Mouse (Mus musculus) embryonic facial prominence, embryonic 15.5 days (tissue): ENCODE results near the gene Ell. TPM values are rescaled to one million over a fixed set of nuclear protein-coding genes. Genes with fewer than 3 reads are reported as not detected.

Experiments
- ATAC-seq: fragments of 200-750 bp; cut with Nextera tagmentation; 2 replicates; pipeline ENCODE4 v1.8.0; 2017; ENCODE audit warnings: low read depth, moderate TSS enrichment; ENCODE audit not compliant: insufficient number of reproducible peaks, low FRiP score, low TSS enrichment
- H3K27ac ChIP-seq: fragments of 300-500 bp; sonication (generic); replicated peaks from 2 replicates; pipeline ENCODE4 v1.5.1; 2015; ENCODE audit warnings: mild to moderate bottlenecking, inconsistent platforms
- H3K27me3 ChIP-seq: fragments of 300-500 bp; sonication (generic); 2 replicates; pipeline ENCODE4 v1.6.1; 2015; ENCODE audit warnings: inconsistent platforms
- H3K36me3 ChIP-seq: fragments of 300-500 bp; sonication (generic); 2 replicates; pipeline ENCODE4 v1.6.1; 2015; ENCODE audit warnings: mild to moderate bottlenecking, inconsistent platforms
- H3K4me1 ChIP-seq: fragments of 300-500 bp; sonication (generic); 2 replicates; pipeline ENCODE4 v1.6.1; 2015; ENCODE audit warnings: inconsistent platforms
- H3K4me2 ChIP-seq: fragments of 300-500 bp; sonication (generic); replicated peaks from 2 replicates; pipeline ENCODE4 v1.6.1; 2015; ENCODE audit warnings: mild to moderate bottlenecking, inconsistent platforms
- H3K4me3 ChIP-seq: fragments of 300-500 bp; sonication (generic); replicated peaks from 2 replicates; pipeline ENCODE4 v1.5.1; 2015; ENCODE audit warnings: mild to moderate bottlenecking, inconsistent platforms
- H3K9ac ChIP-seq: fragments of 300-500 bp; sonication (generic); 2 replicates; pipeline ENCODE4 v1.6.1; 2015; ENCODE audit warnings: inconsistent platforms
- H3K9me3 ChIP-seq: fragments of 300-500 bp; sonication (generic); replicated peaks from 2 replicates; pipeline ENCODE4 v1.6.1; 2016; ENCODE audit warnings: inconsistent platforms
- WGBS: fragments of 180-500 bp; shearing (Covaris S2); methylation state at CpG from one replicate; pipeline ENCODE4 v1.1.7; 2015; 5-methylcytosine and 5-hydroxymethylcytosine counted together
- polyA plus RNA-seq: library from polyadenylated mRNA; unstranded; fragments of >200 nt; fragmentation: Nextera tagmentation; extraction: Ambion mirVana; gene quantifications from 2 replicates; pipeline ENCODE4 v1.2.1, GENCODE M21; 2015

The Ell gene
- 19.6 and 22.7 TPM in 2 replicates for polyA plus RNA-seq

DNA sequence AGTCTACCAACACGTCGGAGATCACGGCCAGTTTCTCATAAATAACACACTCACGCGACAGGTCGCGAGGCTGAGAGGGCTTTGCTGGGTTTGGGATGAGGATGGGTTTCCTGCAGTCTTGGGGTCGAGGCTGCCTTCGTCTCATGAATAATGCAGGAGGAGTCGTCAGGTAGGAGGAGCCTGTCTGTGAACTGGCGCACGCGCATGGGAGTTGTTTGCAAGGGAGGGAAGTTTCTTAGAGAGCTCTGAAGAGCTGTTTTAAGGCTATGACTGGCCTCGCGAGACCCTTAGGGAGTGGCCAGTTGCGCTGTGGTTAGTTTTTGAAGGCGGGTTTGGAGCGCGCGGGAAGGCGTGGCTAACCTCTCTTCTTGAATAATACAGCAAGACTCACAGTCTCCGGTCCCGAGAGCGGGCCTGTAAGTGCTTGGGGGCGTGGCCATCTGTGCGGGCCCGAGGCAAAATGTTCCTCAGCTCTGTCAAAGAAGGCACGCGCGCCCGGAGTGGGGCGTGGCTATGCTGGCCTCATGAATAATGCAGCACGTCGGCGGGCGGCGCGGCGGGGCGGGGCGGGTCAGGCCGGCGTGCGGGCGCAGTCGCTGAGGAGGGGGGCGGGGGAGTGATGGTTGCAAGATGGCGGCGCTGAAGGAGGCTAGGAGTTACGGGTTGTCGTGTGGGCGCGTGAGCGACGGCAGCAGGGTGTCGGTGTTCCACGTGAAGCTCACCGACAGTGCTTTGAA lies at the start of gene Ell:
Gene Ell (plus strand): TSS at position 381 of the 737 bp plus-strand sequence.
- peak within 1 kb of the TSS; percentile 80 for H3K4me2 ChIP-seq
- peaks cover 32% of the 10 kb centered on the region for H3K36me3 ChIP-seq
- peak within 1 kb of the TSS; percentile 90 for H3K9ac ChIP-seq
- no peaks in the 10 kb centered on the region for H3K27me3 ChIP-seq
- no peaks in the 10 kb centered on the region for H3K9me3 ChIP-seq
- ATAC-seq: peak; percentile 92
- peak within 1 kb of the TSS; percentile 98 for H3K27ac ChIP-seq
- H3K4me1 ChIP-seq: peaks cover 28% of the 10 kb centered on the region
- under 1% methylated on average over 58 of the region's 58 CpGs for WGBS
- peak within 1 kb of the TSS; percentile 91 for H3K4me3 ChIP-seq

DNA sequence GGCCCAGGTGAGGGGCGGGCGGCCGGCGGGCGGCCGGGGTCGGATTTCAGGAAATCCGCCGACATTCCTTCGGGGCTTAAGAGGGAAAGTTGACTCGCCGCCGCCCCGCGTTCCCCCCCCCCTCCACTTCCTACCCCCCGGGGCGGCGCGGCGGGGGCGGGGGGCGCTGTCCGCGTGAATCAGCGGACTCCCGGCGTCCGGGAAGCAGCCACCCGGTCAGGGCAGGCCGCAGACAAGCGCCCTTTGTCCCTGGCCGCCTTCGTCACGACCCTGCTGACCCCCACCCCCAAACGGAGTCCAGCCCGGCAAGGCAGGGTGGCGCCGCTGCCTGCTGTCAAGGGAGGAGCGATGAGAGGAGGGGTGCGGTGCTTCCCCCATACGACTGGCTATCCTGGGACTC lies 49.7 kb upstream of the Ell start:
- WGBS: 2% methylated on average over 33 of the region's 41 CpGs
- H3K4me1 ChIP-seq: peaks cover 74% of the 10 kb centered on the region
- no peak for ATAC-seq
- H3K27ac ChIP-seq: peak overlapping the region; percentile 39; the same call in 1 of the 2 replicates
- peak overlapping the region; percentile 65 for H3K4me2 ChIP-seq
- H3K9ac ChIP-seq: 0 out of 2 replicates have a peak overlapping the region, but pooled peaks have one; percentile 4
- peak overlapping the region; percentile 36 for H3K4me3 ChIP-seq
- H3K36me3 ChIP-seq: no peaks in the 10 kb centered on the region
- H3K27me3 ChIP-seq: peaks cover 85% of the 10 kb centered on the region
- no peaks in the 10 kb centered on the region for H3K9me3 ChIP-seq

DNA sequence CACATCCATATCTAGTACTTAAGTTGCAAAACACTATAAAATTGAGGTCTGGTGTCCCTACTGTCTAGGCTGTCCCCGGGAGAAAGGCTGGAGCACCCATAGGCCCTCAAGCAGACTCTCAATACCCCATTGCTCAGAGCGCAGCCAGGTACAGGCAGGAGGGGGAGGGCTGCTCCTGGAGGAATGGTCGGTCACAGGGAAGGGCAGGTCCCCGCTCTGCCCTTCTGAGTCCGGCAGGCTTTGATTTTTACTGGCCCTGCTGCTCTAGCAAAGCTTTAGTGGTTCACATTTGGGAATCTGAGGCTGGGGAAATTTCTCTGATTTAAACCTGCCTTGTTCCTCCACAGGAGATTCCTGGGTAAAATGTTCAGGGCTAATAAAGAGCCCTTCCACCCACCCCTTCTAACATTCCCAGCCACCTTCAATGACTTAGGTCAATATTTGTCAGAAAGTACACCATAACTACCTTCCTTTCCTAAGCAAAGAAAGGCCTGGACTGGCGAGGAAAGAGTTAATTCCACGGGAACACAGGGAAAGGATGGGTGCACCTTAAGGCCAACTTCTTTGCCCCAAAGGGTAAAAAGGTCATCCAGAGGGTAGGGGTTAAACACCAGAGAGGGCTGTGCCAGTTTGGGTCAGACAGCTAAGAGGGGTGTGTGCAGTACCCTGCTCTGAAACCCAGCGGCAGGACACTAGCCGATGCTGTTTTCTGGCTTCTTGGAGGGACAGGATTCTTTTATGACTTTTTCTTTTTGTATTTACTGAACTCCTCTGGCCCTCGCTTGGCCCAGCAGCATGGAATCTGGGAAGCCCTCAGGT lies 49.0 kb upstream of the Ell start:
- Histone ChIP-seq H3K4me3 (peak overlapping the region; percentile 36; the same call in 1 of the 2 replicates), H3K4me2 (peak overlapping the region; percentile 88), H3K36me3 (no peaks in the 10 kb centered on the region), H3K9me3 (no peaks in the 10 kb centered on the region), H3K27ac (peak overlapping the region; percentile 51), H3K9ac (no peak overlapping the region), H3K27me3 (peaks cover 92% of the 10 kb centered on the region), H3K4me1 (peaks cover 81% of the 10 kb centered on the region)
- 31% methylated on average over 10 of the region's 10 CpGs for WGBS
- no peak for ATAC-seq

DNA sequence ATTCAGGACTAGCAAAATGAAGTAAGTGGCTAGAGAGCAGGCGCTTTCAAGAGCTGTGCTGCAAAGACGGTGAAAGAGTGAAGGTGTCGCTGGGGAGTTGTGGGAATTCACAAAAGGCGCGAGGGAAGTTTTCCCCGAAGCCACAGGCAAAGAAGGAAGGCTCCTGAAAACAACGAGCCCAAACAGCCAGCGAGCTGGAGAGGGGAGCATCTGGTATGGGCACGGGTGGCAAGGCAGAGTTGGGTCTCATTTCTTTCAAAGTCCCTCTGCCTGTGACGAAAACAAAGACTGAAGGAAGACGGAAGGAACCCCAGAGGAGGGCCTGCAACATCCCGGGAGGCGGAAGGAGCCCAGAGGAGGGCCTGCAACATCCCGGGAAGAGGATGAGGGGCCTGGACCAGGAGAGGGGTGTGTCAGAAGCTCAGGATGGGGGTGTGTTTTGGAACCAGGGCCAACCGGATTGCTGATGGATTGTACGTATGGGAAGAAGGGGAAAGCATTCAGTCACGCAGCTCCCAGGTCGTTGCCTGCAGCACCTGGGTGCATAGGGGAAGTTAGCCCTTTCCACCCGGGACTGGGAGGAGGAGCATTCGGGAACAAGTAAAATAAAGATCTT lies 48.3 kb upstream of the Ell start:
- no peaks in the 10 kb centered on the region for H3K9me3 ChIP-seq
- no peaks in the 10 kb centered on the region for H3K36me3 ChIP-seq
- 0 out of 2 replicates have a peak overlapping the region, but pooled peaks have one; percentile 7 for H3K4me3 ChIP-seq
- peaks cover 89% of the 10 kb centered on the region for H3K4me1 ChIP-seq
- H3K27ac ChIP-seq: peak overlapping the region; percentile 51
- no peak for ATAC-seq
- peaks cover 93% of the 10 kb centered on the region for H3K27me3 ChIP-seq
- H3K9ac ChIP-seq: no peak overlapping the region
- WGBS: 7% methylated on average over 20 of the region's 20 CpGs
- peak overlapping the region; percentile 88 for H3K4me2 ChIP-seq

DNA sequence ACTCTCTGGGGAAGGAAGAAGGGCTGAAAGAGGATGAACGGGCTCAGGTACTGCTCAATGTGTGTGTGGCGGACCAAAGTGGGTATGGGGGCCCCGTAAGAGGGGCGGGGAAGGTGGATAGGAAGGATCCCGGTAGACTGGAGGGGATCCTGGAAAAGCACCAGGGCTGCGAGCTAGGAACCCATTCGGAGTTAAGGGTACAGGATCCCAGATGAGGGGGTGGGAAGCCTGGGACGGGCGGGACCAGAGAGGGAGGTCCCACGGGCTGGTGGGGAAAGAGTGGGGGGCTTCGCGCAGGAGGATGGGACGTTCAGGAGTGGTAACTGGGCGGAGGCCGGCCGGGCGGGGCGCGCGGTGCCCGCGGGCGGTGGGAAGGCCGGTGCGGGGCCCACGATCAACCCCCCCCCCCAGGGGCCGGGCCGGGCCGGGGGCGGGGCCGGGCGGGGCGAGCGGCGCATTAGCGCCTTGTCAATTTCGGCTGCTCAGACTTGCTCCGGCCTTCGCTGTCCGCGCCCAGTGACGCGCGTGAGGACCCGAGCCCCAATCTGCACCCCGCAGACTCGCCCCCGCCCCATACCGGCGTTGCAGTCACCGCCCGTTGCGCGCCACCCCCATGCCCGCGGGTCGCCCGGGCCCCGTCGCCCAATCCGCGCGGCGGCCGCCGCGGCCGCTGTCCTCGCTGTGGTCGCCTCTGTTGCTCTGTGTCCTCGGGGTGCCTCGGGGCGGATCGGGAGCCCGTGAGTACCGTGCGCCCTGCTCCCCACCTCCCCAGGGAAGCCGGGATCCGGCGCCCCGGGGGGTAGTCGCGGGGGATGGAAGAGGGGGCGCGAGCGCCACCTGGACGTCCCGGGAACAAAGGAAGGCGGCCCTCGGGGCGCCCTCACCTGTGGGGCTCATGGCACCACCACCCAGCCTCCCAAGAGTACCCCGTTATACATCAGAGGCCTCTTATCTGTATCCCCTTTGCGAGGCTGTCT lies 46.3 kb upstream of the Ell start, which contains the start of gene Crlf1:
Gene Crlf1 (plus strand): TSS at position 495 of the 977 bp plus-strand sequence.
- Histone ChIP-seq H3K27ac (peak within 1 kb of the TSS; percentile 85), H3K4me1 (peaks cover 89% of the 10 kb centered on the region), H3K9me3 (no peaks in the 10 kb centered on the region), H3K9ac (peak within 1 kb of the TSS; percentile 53), H3K36me3 (no peaks in the 10 kb centered on the region), H3K4me3 (peak within 1 kb of the TSS; percentile 52), H3K4me2 (peak within 1 kb of the TSS; percentile 88), H3K27me3 (peaks cover 85% of the 10 kb centered on the region)
- ATAC-seq: peak; percentile 43; the same call in 1 of the 2 replicates
- WGBS: under 1% methylated on average over 85 of the region's 93 CpGs

DNA sequence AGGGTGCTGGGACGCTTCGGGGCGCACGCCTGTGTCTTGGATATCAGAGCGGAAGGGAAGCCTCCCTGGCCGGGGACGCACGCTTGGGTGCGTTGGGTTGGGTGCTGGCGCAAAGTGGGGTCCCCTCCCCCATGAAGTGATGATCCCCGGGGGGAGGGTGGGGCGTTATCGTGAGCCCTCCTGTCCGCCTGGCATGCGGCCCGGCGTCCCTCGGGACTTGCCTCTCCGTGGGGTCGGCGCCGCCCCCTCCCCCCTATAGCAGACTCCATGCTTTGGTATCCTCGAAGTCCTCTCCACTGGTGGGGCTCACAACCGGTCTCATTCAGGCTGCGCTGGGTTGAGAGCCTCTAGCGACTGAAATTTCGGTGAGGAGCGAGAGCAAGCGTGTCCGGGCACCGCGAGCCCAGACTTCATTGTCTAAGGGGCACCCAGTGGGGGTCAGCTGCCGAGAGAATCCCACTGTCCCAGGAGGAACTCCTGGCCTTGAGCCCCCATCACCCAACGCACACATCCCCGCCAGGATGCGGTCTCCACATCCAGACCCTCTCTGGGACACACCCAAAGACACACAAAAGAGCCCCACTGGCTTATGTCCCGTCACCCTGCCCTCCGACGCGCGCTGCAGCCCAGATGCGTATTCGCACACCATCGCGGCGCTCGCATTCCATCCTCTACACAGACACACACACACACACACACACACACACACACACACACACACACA lies 45.4 kb upstream of the Ell start:
- no peaks in the 10 kb centered on the region for H3K36me3 ChIP-seq
- under 1% methylated on average over 47 of the region's 47 CpGs for WGBS
- H3K4me3 ChIP-seq: peak overlapping the region; percentile 52
- H3K27me3 ChIP-seq: peaks cover 81% of the 10 kb centered on the region
- peaks cover 85% of the 10 kb centered on the region for H3K4me1 ChIP-seq
- peak overlapping the region; percentile 53 for H3K9ac ChIP-seq
- H3K27ac ChIP-seq: peak overlapping the region; percentile 85
- H3K4me2 ChIP-seq: peak overlapping the region; percentile 88
- ATAC-seq: no peak
- H3K9me3 ChIP-seq: no peaks in the 10 kb centered on the region

DNA sequence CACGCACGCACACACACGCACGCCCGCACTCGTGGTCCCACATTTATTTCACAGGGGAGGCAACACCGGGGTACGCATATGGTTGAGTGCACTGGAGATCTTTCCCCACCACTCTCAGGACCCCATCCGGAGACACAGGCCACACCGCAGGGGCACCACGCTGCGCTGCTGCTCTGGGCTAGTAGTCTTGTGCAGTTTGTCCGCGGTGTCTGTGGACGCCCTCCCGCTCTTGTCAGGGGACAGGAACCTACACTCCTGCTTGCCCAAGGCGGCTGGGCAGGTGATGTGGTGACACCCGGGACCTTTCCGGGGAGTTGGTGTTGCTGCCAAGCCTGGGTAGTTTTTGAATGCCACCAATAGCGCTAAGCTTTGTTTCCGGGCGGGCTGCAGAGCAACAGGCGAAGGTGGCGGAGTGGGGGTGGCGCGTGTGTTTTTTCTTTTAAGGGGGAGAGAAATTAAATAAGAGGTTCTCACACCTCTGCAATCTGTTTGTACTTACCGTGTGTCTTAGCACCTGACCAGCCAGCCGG lies 44.8 kb upstream of the Ell start:
- H3K27ac ChIP-seq: peak overlapping the region; percentile 85
- no peaks in the 10 kb centered on the region for H3K9me3 ChIP-seq
- peak overlapping the region; percentile 52 for H3K4me3 ChIP-seq
- 5% methylated on average over 28 of the region's 28 CpGs for WGBS
- H3K27me3 ChIP-seq: peaks cover 75% of the 10 kb centered on the region
- ATAC-seq: no peak
- H3K4me2 ChIP-seq: peak overlapping the region; percentile 88
- no peaks in the 10 kb centered on the region for H3K36me3 ChIP-seq
- peaks cover 80% of the 10 kb centered on the region for H3K4me1 ChIP-seq
- peak overlapping the region; percentile 53 for H3K9ac ChIP-seq

DNA sequence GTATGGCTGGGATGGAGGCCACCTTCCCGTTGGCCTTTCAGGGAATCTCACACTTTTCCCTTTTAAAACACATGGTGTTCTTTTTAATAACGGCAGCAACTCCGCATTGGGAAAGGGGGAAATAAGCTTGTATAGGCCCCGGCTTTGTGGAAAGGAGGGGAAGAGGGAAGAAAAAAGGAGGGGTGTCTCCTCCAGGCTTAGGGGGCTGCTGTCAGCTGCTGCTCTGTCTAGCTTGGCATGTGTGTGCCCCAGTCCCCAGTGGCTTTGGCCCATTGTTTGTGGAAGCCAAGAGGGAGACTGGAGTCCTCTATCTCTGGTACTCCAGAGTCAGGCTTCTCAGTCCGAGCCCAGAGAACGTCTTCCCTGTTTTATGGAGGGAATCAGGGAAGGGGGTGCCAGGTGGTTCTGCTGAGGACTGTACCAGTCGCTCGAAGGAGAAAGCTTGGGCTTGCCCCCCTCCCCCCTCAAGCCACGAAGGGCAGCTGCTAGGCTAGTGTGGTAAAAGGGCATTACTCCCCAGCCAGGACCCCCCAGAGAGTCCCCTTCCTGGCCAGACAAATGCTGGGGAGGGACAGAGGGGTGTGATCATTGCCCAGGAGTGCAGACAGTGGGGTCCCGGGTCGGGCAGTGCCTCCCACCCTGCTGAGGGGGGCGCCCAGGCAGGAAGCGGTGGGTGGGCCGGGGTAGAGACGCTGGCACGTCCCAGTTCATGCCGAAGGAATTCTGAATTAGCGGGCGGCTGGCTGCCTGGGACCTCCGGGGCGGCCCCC lies 44.1 kb upstream of the Ell start:
- 4% methylated on average over 18 of the region's 21 CpGs for WGBS

DNA sequence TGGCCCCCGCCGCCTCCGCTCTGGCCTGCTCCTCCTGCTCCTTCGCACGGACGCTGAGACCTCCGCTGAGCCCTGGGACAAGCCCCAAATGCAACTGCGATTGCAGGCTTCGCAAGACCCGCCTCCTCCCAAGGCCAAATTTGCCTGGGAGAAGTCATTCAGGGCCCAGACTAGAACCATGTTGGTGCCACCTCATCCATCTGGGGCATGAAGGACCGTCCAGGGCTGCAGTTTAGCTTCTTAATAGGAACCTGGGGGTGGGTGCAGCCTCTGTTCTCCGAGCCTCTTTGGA lies 43.5 kb upstream of the Ell start:
- Histone ChIP-seq H3K4me1 (peaks cover 80% of the 10 kb centered on the region), H3K9ac (0 out of 2 replicates have a peak overlapping the region, but pooled peaks have one; percentile 53), H3K4me2 (peak overlapping the region; percentile 88), H3K9me3 (no peaks in the 10 kb centered on the region), H3K27ac (peak overlapping the region; percentile 85), H3K27me3 (peaks cover 73% of the 10 kb centered on the region), H3K36me3 (no peaks in the 10 kb centered on the region), H3K4me3 (peak overlapping the region; percentile 52)
- WGBS: 10% methylated on average over 12 of the region's 12 CpGs
- ATAC-seq: no peak

More for the DNA sequence above, 44.1 kb upstream of the Ell start:
- Histone ChIP-seq H3K27ac (peak overlapping the region; percentile 85), H3K4me3 (peak overlapping the region; percentile 52), H3K4me1 (peaks cover 80% of the 10 kb centered on the region), H3K4me2 (peak overlapping the region; percentile 88), H3K9ac (peak overlapping the region; percentile 53; the same call in 1 of the 2 replicates), H3K36me3 (no peaks in the 10 kb centered on the region), H3K27me3 (peaks cover 75% of the 10 kb centered on the region), H3K9me3 (no peaks in the 10 kb centered on the region)
- peak; percentile 43; the same call in 1 of the 2 replicates for ATAC-seq
